Mouse (Mus musculus) liver, adult 2 months (tissue): ENCODE results near the gene Capn9.

Source experiments
- CTCF ChIP-seq: fragments of 200-500 bp; IDR thresholded peaks from 2 replicates; pipeline ENCODE4 v1.5.1; 2011; ENCODE audit warnings: low read depth, low read length, control low read depth
- POLR2A ChIP-seq: fragments of 200-500 bp; IDR thresholded peaks from 2 replicates; pipeline ENCODE4 v1.6.1; 2011; ENCODE audit warnings: low read length, control low read depth; ENCODE audit not compliant: insufficient read depth; ENCODE audit errors: extremely low read depth

DNA sequence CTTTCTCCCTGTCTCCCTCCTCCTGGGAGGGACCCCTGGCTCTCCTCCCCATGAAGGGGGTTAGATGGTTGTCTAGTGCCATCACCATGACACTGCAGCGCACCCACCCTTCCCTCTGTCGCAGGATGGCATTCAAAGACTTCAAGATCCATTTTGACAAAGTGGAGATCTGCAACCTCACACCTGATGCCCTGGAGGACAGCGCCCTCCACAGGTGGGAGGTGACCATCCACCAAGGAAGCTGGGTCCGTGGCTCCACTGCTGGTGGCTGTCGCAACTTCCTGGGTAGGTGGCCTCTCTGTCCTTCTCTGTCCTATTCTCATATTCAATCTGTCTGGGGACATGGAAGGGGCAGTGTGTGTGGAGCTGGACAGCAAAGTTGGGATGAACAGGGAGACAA, 28.2 kb downstream of the Capn9 start:
- no peak for TF ChIP-seq POLR2A
- peak; percentile 83 for TF ChIP-seq CTCF
